Mouse (Mus musculus): ENCODE measurements at regions not wholly inside any gene's neighbourhood (a gene's known extent, or its start where the extent isn't known, plus 50 kb on each side); places are given as distances from the start of the nearest gene placed in this dataset.

GRCm38 (mm10) chr14:18416319-18416718 is 84.7 kb upstream of the Ube2e1 start:
- Histone ChIP-seq H3K27ac (ENCODE audit: low read length) (no peak overlapping the region), H3K4me1 (ENCODE audit: control insufficient read depth, insufficient read depth, low read length) (no peaks in the 10 kb centered on the region), H3K36me3 (ENCODE audit: control insufficient read depth, insufficient read depth, low read length) (no peaks in the 10 kb centered on the region), H3K4me3 (replicated peaks; ENCODE audit: low read length) (no peak overlapping the region), H3K9ac (ENCODE audit: low read length) (no peak overlapping the region), H3K9me3 (replicated peaks; ENCODE audit: control insufficient read depth, low read length) (no peaks in the 10 kb centered on the region), H3K27me3 (ENCODE audit: control insufficient read depth, insufficient read depth, low read length) (no peaks in the 10 kb centered on the region), H3K4me2 (ENCODE audit: low read depth, low read length) (no peak overlapping the region)
- ATAC-seq (ENCODE audit: insufficient read depth, low FRiP score), result no peak
- WGBS, result 75% methylated on average over 4 of the region's 4 CpGs

DNA sequence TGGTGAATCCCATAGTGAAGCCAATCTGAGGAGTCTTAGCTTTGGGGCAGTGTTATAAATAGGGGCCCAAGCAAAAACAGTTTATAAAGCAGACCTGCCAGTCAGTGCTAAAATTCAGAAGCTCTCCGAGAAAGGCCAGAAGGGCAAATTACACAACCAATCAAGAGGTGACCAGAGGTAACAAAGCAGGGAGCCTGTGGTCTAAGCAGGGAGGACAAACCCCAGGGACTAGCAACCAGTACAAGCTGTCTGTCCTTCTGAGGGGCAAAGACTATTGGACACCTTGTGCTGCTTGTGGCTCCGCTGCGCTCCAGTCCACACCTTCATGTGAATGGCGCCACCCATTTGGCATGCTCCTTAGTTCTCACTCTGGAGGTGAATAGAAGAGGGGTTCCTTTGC is 67.3 kb upstream of the Ube2e1 start:
- no peak overlapping the region for H3K27ac ChIP-seq (ENCODE audit: low read length)
- ATAC-seq (ENCODE audit: insufficient read depth, low FRiP score), result no peak
- no peak overlapping the region for H3K4me3 ChIP-seq (replicated peaks; ENCODE audit: low read length)
- no peak overlapping the region for H3K9ac ChIP-seq (ENCODE audit: low read length)
- no peaks in the 10 kb centered on the region for H3K27me3 ChIP-seq (ENCODE audit: control insufficient read depth, insufficient read depth, low read length)
- WGBS, result 92% methylated on average over 4 of the region's 4 CpGs
- no peaks in the 10 kb centered on the region for H3K4me1 ChIP-seq (ENCODE audit: control insufficient read depth, insufficient read depth, low read length)
- no peaks in the 10 kb centered on the region for H3K9me3 ChIP-seq (replicated peaks; ENCODE audit: control insufficient read depth, low read length)
- no peak overlapping the region for H3K4me2 ChIP-seq (ENCODE audit: low read depth, low read length)
- no peaks in the 10 kb centered on the region for H3K36me3 ChIP-seq (ENCODE audit: control insufficient read depth, insufficient read depth, low read length)

- no peak overlapping the region for H3K4me3 ChIP-seq (replicated peaks; ENCODE audit: low read length)
- no peak overlapping the region for H3K27ac ChIP-seq (ENCODE audit: low read length)
- no peaks in the 10 kb centered on the region for H3K4me1 ChIP-seq (ENCODE audit: control insufficient read depth, insufficient read depth, low read length)
- H3K36me3 ChIP-seq (ENCODE audit: control insufficient read depth, insufficient read depth, low read length), result no peaks in the 10 kb centered on the region
- WGBS, result 81% methylated on average over 8 of the region's 8 CpGs
- H3K27me3 ChIP-seq (ENCODE audit: control insufficient read depth, insufficient read depth, low read length), result no peaks in the 10 kb centered on the region
- H3K9me3 ChIP-seq (replicated peaks; ENCODE audit: control insufficient read depth, low read length), result no peaks in the 10 kb centered on the region
- no peak overlapping the region for H3K4me2 ChIP-seq (ENCODE audit: low read depth, low read length)
- ATAC-seq (ENCODE audit: insufficient read depth, low FRiP score), result no peak
- H3K9ac ChIP-seq (ENCODE audit: low read length), result no peak overlapping the region
Observed at GRCm38 (mm10) chr14:18396206-18396764, 64.6 kb upstream of the Ube2e1 start.

GRCm38 (mm10) chr14:18394071-18394745 is 62.5 kb upstream of the Ube2e1 start:
- 87% methylated on average over 3 of the region's 3 CpGs for WGBS
- Histone ChIP-seq H3K4me3 (replicated peaks; ENCODE audit: low read length) (no peak overlapping the region), H3K27me3 (ENCODE audit: control insufficient read depth, insufficient read depth, low read length) (no peaks in the 10 kb centered on the region), H3K9ac (ENCODE audit: low read length) (no peak overlapping the region), H3K36me3 (ENCODE audit: control insufficient read depth, insufficient read depth, low read length) (no peaks in the 10 kb centered on the region), H3K9me3 (replicated peaks; ENCODE audit: control insufficient read depth, low read length) (no peaks in the 10 kb centered on the region), H3K4me1 (ENCODE audit: control insufficient read depth, insufficient read depth, low read length) (no peaks in the 10 kb centered on the region), H3K4me2 (ENCODE audit: low read depth, low read length) (no peak overlapping the region), H3K27ac (ENCODE audit: low read length) (no peak overlapping the region)
- ATAC-seq (ENCODE audit: insufficient read depth, low FRiP score), result no peak

DNA sequence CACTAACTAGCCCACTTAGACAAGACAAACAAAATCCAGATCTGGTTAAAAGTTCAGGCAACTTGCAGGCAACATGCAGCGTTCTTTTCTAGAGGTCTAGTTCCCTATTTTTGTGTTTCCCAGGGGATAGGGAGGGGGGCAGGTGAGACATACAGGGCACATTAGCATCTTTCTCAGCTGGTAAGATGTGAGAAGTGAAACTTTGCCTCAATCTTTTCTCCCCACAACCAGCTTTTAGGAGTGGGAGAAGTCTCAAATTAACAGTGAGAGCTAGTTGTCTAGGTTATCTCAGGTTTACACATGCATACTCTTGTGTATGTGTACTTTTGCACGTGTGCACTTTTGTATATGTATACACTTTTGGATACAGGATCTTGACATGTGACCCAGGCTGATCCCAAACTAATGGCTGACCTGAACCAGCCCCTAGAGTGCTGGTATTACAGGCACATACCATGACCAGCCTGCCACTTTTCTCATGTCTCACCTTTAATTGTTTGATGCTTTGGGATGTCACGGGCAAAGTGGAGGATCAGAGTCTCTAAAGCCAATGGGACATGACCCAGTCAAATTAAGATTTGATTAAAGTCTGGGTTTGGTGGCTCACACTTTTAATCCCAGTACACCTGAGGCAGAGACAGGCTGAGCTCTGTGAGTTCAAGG is 60.3 kb upstream of the Ube2e1 start:
- Histone ChIP-seq H3K36me3 (ENCODE audit: control insufficient read depth, insufficient read depth, low read length) (no peaks in the 10 kb centered on the region), H3K4me1 (ENCODE audit: control insufficient read depth, insufficient read depth, low read length) (no peaks in the 10 kb centered on the region; the same call in 1 of the 2 replicates), H3K27me3 (ENCODE audit: control insufficient read depth, insufficient read depth, low read length) (no peaks in the 10 kb centered on the region), H3K9me3 (replicated peaks; ENCODE audit: control insufficient read depth, low read length) (no peaks in the 10 kb centered on the region), H3K4me2 (ENCODE audit: low read depth, low read length) (no peak overlapping the region), H3K9ac (ENCODE audit: low read length) (no peak overlapping the region), H3K4me3 (replicated peaks; ENCODE audit: low read length) (no peak overlapping the region), H3K27ac (ENCODE audit: low read length) (no peak overlapping the region)
- 71% methylated on average over 3 of the region's 3 CpGs for WGBS
- no peak for ATAC-seq (ENCODE audit: insufficient read depth, low FRiP score)

- Histone ChIP-seq H3K4me3 (replicated peaks; ENCODE audit: low read length) (no peak overlapping the region), H3K9ac (ENCODE audit: low read length) (no peak overlapping the region), H3K4me2 (ENCODE audit: low read depth, low read length) (no peak overlapping the region), H3K4me1 (ENCODE audit: control insufficient read depth, insufficient read depth, low read length) (no peaks in the 10 kb centered on the region; the same call in 1 of the 2 replicates), H3K27me3 (ENCODE audit: control insufficient read depth, insufficient read depth, low read length) (no peaks in the 10 kb centered on the region), H3K9me3 (replicated peaks; ENCODE audit: control insufficient read depth, low read length) (no peaks in the 10 kb centered on the region), H3K27ac (ENCODE audit: low read length) (no peak overlapping the region), H3K36me3 (ENCODE audit: control insufficient read depth, insufficient read depth, low read length) (no peaks in the 10 kb centered on the region)
- ATAC-seq (ENCODE audit: insufficient read depth, low FRiP score), result no peak
- WGBS, result 88% methylated on average over 6 of the region's 6 CpGs
Observed at GRCm38 (mm10) chr14:18389390-18389789, 57.7 kb upstream of the Ube2e1 start.

GRCm38 (mm10) chr14:18385953-18386668 is 54.5 kb upstream of the Ube2e1 start:
- H3K27me3 ChIP-seq (ENCODE audit: control insufficient read depth, insufficient read depth, low read length), result no peaks in the 10 kb centered on the region
- no peak for ATAC-seq (ENCODE audit: insufficient read depth, low FRiP score)
- H3K4me3 ChIP-seq (replicated peaks; ENCODE audit: low read length), result no peak overlapping the region
- no peak overlapping the region for H3K27ac ChIP-seq (ENCODE audit: low read length)
- 50% methylated on average over 6 of the region's 6 CpGs for WGBS
- H3K4me1 ChIP-seq (ENCODE audit: control insufficient read depth, insufficient read depth, low read length), result no peaks in the 10 kb centered on the region; the same call in 1 of the 2 replicates
- H3K9ac ChIP-seq (ENCODE audit: low read length), result no peak overlapping the region
- H3K9me3 ChIP-seq (replicated peaks; ENCODE audit: control insufficient read depth, low read length), result no peaks in the 10 kb centered on the region
- H3K4me2 ChIP-seq (ENCODE audit: low read depth, low read length), result no peak overlapping the region
- no peaks in the 10 kb centered on the region for H3K36me3 ChIP-seq (ENCODE audit: control insufficient read depth, insufficient read depth, low read length)

Measured in stomach, embryonic 16.5 days (tissue).